Mouse (Mus musculus) stomach, postnatal 0 days (tissue): Measurements from ENCODE around the gene Lmo1. TPM values are rescaled to one million over a fixed set of nuclear protein-coding genes. Genes with fewer than 3 reads are reported as not detected.

ENCODE experiments used
- ATAC-seq: fragments of 200-750 bp; cut with Nextera tagmentation; 2 replicates; pipeline ENCODE4 v1.8.0; 2017; ENCODE audit not compliant: low FRiP score, low TSS enrichment
- DNase-seq: peaks from one replicate; pipeline ENCODE4 v3.0.0-alpha.2; 2016; ENCODE audit warnings: low spot score
- H3K27ac ChIP-seq: fragments of 300-500 bp; sonication (generic); replicated peaks from 2 replicates; pipeline ENCODE4 v1.5.1; 2014; ENCODE audit warnings: mild to moderate bottlenecking, control low read depth
- H3K27me3 ChIP-seq: fragments of 300-500 bp; sonication (generic); 2 replicates; pipeline ENCODE4 v1.6.1; 2014; ENCODE audit warnings: low read length; ENCODE audit not compliant: control insufficient read depth, insufficient read depth
- H3K36me3 ChIP-seq: fragments of 300-500 bp; sonication (generic); 2 replicates; pipeline ENCODE4 v1.6.1; 2014; ENCODE audit warnings: low read length, mixed read lengths; ENCODE audit not compliant: control insufficient read depth, insufficient read depth
- H3K4me1 ChIP-seq: fragments of 300-500 bp; sonication (generic); replicated peaks from 2 replicates; pipeline ENCODE4 v1.6.1; 2014; ENCODE audit warnings: antibody characterized with exemption; ENCODE audit not compliant: control insufficient read depth, insufficient read depth
- H3K4me2 ChIP-seq: fragments of 300-500 bp; sonication (generic); replicated peaks from 2 replicates; pipeline ENCODE4 v1.6.1; 2014; ENCODE audit warnings: low read depth, mild to moderate bottlenecking, control low read depth, moderate library complexity
- H3K4me3 ChIP-seq: fragments of 300-500 bp; sonication (generic); 2 replicates; pipeline ENCODE4 v1.5.1; 2014; ENCODE audit warnings: low read depth, low read length, control low read depth
- H3K9ac ChIP-seq: fragments of 300-500 bp; sonication (generic); 2 replicates; pipeline ENCODE4 v1.6.1; 2014; ENCODE audit warnings: mild to moderate bottlenecking, low read length, control low read depth, mixed read lengths
- H3K9me3 ChIP-seq: fragments of 300-500 bp; sonication (generic); 2 replicates; pipeline ENCODE4 v1.6.1; 2016; ENCODE audit warnings: low read length; ENCODE audit not compliant: control insufficient read depth
- CTCF ChIP-seq: IDR thresholded peaks from 2 replicates; pipeline ENCODE4 v1.5.1; 2016; ENCODE audit warnings: antibody characterized with exemption, low read depth, mild to moderate bottlenecking, moderate library complexity
- EP300 ChIP-seq: optimal IDR thresholded peaks from 2 replicates; pipeline ENCODE3; 2016; ENCODE audit warnings: antibody characterized with exemption
- WGBS: fragments of 180-500 bp; shearing (Covaris S2); extraction: QIAGEN DNeasy Blood & Tissue Kit; methylation state at CpG from one replicate; pipeline ENCODE4 v1.1.7; 2014; 5-methylcytosine and 5-hydroxymethylcytosine counted together
- polyA plus RNA-seq: library from polyadenylated mRNA; unstranded; fragments of >200 nt; fragmentation: Nextera tagmentation; extraction: Ambion mirVana; gene quantifications from 2 replicates; pipeline ENCODE4 v1.2.1, GENCODE M21; 2015

Lmo1 gene
- polyA plus RNA-seq, 1 experiment from 2014 or later, result 22.4 TPM

- H3K4me2 ChIP-seq, result no peak overlapping the region
- WGBS, result 94% methylated on average over 2 of the region's 2 CpGs
Observed at GRCm38 (mm10) chr7:109185975-109186374, 11.0 kb upstream of the Lmo1 start.

DNA sequence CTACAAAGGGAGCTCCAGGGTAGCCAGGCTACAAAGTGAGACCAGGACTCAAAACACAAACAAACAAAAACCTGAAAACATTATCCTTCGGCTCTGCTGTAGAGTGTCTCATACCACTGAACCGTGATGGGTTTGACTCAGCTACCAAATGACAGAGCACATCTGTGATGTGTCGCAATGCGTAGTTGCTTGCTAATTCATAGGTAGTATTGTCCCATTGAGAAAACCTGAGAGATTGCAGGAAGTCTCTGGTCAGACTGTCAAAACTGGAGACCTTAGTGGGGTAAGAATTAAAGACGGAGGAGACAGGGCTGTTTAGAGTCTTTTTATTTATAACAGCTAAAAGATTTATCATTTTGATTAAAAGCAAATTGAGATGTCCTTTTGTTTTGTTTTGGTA lies 10.6 kb upstream of the Lmo1 start:
- no peak overlapping the region for H3K4me2 ChIP-seq

More at GRCm38 (mm10) chr7:109185975-109186374, 11.0 kb upstream of the Lmo1 start:
- Histone ChIP-seq H3K4me1 (no peaks in the 10 kb centered on the region; the same call in 1 of the 2 replicates), H3K9ac (no peak overlapping the region), H3K4me3 (no peak overlapping the region), H3K27ac (no peak overlapping the region), H3K27me3 (no peaks in the 10 kb centered on the region), H3K36me3 (no peaks in the 10 kb centered on the region), H3K9me3 (no peaks in the 10 kb centered on the region)
- DNase-seq (no peak), ATAC-seq (no peak)
- no peak for TF ChIP-seq EP300
- no peak for TF ChIP-seq CTCF

DNA sequence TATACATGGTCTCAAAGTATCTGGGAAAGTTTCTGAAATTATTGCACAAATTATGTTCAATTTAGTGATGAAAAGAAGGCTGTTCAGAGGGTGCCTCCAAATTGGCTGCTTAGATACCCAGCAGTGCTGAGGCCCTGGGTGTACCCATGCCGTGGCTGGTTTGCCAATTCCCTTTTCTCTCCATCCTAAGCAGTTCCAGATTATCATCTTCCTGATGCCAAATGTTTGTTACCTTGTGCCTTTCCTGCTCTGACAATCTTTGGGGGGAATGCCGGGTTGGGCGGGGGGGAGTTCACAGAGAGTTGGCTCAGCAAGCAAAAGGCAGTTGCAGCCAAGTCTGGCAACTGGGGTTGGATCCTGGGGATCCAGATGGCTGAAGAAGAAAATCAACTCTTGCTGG lies 1.7 kb upstream of the Lmo1 start:
- Histone ChIP-seq H3K27me3 (no peaks in the 10 kb centered on the region), H3K9me3 (no peaks in the 10 kb centered on the region), H3K4me3 (no peak overlapping the region), H3K9ac (no peak overlapping the region), H3K36me3 (no peaks in the 10 kb centered on the region), H3K4me1 (no peaks in the 10 kb centered on the region), H3K4me2 (no peak overlapping the region), H3K27ac (no peak overlapping the region)
- WGBS, result 57% methylated on average over 3 of the region's 3 CpGs
- TF ChIP-seq EP300, result no peak
- TF ChIP-seq CTCF, result no peak
- no peak for DNase-seq
- ATAC-seq, result no peak

More for the DNA sequence above, 10.6 kb upstream of the Lmo1 start:
- no peaks in the 10 kb centered on the region for H3K36me3 ChIP-seq
- H3K27ac ChIP-seq, result no peak overlapping the region
- TF ChIP-seq EP300, result no peak
- TF ChIP-seq CTCF, result no peak
- no peaks in the 10 kb centered on the region for H3K27me3 ChIP-seq
- no peak overlapping the region for H3K4me3 ChIP-seq
- no peaks in the 10 kb centered on the region; the same call in 1 of the 2 replicates for H3K4me1 ChIP-seq
- 69% methylated on average over 5 of the region's 5 CpGs for WGBS
- no peak for ATAC-seq
- no peak for DNase-seq
- no peaks in the 10 kb centered on the region for H3K9me3 ChIP-seq
- H3K9ac ChIP-seq, result no peak overlapping the region

DNA sequence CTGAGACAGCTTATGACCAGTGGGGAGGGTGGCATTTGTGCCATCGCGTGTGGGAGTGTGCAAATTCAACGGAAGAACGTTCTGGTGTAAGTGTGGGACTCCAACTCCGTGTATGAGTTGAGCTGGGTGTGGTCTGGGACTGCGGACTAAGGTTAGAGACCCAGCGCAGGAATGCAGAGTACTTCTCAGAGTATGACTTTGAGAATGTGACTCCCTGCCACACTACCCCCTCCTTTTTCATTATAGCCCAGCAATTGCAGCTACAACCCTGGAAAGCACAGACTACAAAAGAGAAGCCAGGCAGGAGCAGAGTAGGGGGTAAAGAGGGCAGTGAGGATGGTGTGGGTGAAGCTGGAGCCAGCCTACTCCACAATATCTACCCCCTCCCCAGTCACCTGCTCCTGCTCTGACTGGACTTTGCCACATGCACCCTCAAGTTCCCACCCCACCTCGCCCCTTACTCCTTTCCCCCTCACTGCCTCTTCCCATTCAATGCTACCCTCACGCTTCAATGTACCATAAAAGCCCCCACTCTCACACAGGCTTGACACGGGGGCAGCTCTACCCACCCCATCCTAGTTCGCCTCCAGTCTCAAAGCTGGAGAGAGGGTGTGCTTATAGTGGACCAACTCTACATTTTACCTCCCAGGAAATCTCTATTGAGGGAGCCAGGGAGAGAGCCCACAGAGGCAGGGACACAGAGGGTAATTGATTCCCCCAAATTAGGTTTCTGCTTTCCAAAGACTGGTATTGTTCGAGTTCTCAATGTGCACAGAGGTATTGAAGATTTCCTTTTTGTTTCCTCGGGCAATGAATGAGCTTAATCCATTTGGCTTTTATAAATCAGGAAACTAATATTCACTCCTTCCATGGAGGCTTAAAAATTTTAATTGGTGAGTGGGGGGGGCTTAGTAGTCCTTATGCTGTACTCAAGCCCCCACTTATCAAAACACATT lies 941 bp upstream of the Lmo1 start:
- DNase-seq (no peak), ATAC-seq (no peak)
- no peaks in the 10 kb centered on the region for H3K4me1 ChIP-seq
- H3K9me3 ChIP-seq, result no peaks in the 10 kb centered on the region
- no peak overlapping the region for H3K4me3 ChIP-seq
- H3K27me3 ChIP-seq, result no peaks in the 10 kb centered on the region
- WGBS, result 32% methylated on average over 13 of the region's 13 CpGs
- TF ChIP-seq EP300 (no peak), CTCF (no peak)
- H3K4me2 ChIP-seq, result peak overlapping the region; percentile 95
- no peak overlapping the region for H3K27ac ChIP-seq
- H3K9ac ChIP-seq, result no peak overlapping the region; the same call in 1 of the 2 replicates
- no peaks in the 10 kb centered on the region for H3K36me3 ChIP-seq

GRCm38 (mm10) chr7:109174337-109174948 lies 564 bp downstream of the Lmo1 start:
- no peaks in the 10 kb centered on the region for H3K27me3 ChIP-seq
- ATAC-seq (peak; percentile 50; the same call in 1 of the 2 replicates), DNase-seq (peak; percentile 50)

GRCm38 (mm10) chr7:109171874-109172273 lies 3.1 kb downstream of the Lmo1 start:
- Histone ChIP-seq H3K36me3 (no peaks in the 10 kb centered on the region), H3K4me1 (0 out of 2 replicates have a peak, but pooled peaks cover 2% of the 10 kb centered on the region), H3K4me2 (no peak overlapping the region), H3K27ac (no peak overlapping the region), H3K4me3 (no peak overlapping the region), H3K27me3 (no peaks in the 10 kb centered on the region), H3K9me3 (no peaks in the 10 kb centered on the region), H3K9ac (no peak overlapping the region)
- ATAC-seq (no peak), DNase-seq (no peak)
- no peak for TF ChIP-seq CTCF
- TF ChIP-seq EP300, result no peak
- WGBS, result 55% methylated on average over 3 of the region's 3 CpGs

More at GRCm38 (mm10) chr7:109174337-109174948, 564 bp downstream of the Lmo1 start:
- 0 out of 2 replicates have a peak, but pooled peaks cover 2% of the 10 kb centered on the region for H3K4me1 ChIP-seq
- H3K9ac ChIP-seq, result peak overlapping the region; percentile 64
- H3K36me3 ChIP-seq, result no peaks in the 10 kb centered on the region
- no peaks in the 10 kb centered on the region for H3K9me3 ChIP-seq
- H3K27ac ChIP-seq, result no peak overlapping the region
- WGBS, result 7% methylated on average over 28 of the region's 31 CpGs
- TF ChIP-seq CTCF (no peak), EP300 (no peak)
- peak overlapping the region; percentile 95 for H3K4me2 ChIP-seq
- H3K4me3 ChIP-seq, result peak overlapping the region; percentile 56
